Mouse (Mus musculus): Measurements from ENCODE around the gene Tex38.

Gene Tex38

GRCm38 (mm10) chr4:115780918-115781317, at the start of gene Tex38:
Gene Tex38 (minus strand): TSS chr4:115781018.
- DNase-seq (ENCODE audit: extremely low spot score) = no peak

GRCm38 (mm10) chr4:115830491-115830890, 49.7 kb upstream of the Tex38 start:
- DNase-seq (ENCODE audit: extremely low spot score) = no peak

- no peak for DNase-seq (ENCODE audit: extremely low spot score)
Measured at GRCm38 (mm10) chr4:115828572-115828902, 47.7 kb upstream of the Tex38 start.

- peak; percentile 86 for DNase-seq (ENCODE audit: extremely low spot score)
Measured at GRCm38 (mm10) chr4:115827888-115828571, 47.2 kb upstream of the Tex38 start, which contains the start of gene Mob3c. Gene Mob3c (plus strand): TSS chr4:115828092.

- DNase-seq (ENCODE audit: extremely low spot score) = no peak
Measured at GRCm38 (mm10) chr4:115827535-115827887, 46.7 kb upstream of the Tex38 start.

- DNase-seq (ENCODE audit: extremely low spot score) = no peak
Measured at GRCm38 (mm10) chr4:115827066-115827465, 46.2 kb upstream of the Tex38 start.

- no peak for DNase-seq (ENCODE audit: extremely low spot score)
Measured at GRCm38 (mm10) chr4:115825271-115825670, 44.5 kb upstream of the Tex38 start.

GRCm38 (mm10) chr4:115824178-115824577, 43.4 kb upstream of the Tex38 start:
- DNase-seq (ENCODE audit: extremely low spot score) = no peak

GRCm38 (mm10) chr4:115821928-115822327, 41.1 kb upstream of the Tex38 start:
- no peak for DNase-seq (ENCODE audit: extremely low spot score)

GRCm38 (mm10) chr4:115821431-115821830, 40.6 kb upstream of the Tex38 start:
- DNase-seq (ENCODE audit: extremely low spot score) = no peak

GRCm38 (mm10) chr4:115820944-115821343, 40.1 kb upstream of the Tex38 start:
- DNase-seq (ENCODE audit: extremely low spot score) = no peak

- no peak for DNase-seq (ENCODE audit: extremely low spot score)
Measured at GRCm38 (mm10) chr4:115820199-115820598, 39.4 kb upstream of the Tex38 start.

- no peak for DNase-seq (ENCODE audit: extremely low spot score)
Measured at GRCm38 (mm10) chr4:115815606-115816005, 34.8 kb upstream of the Tex38 start.

- DNase-seq (ENCODE audit: extremely low spot score) = no peak
Measured at GRCm38 (mm10) chr4:115812326-115812725, 31.5 kb upstream of the Tex38 start.

GRCm38 (mm10) chr4:115799981-115800380, 19.2 kb upstream of the Tex38 start:
- DNase-seq (ENCODE audit: extremely low spot score) = no peak

- no peak for DNase-seq (ENCODE audit: extremely low spot score)
Measured at GRCm38 (mm10) chr4:115795360-115795759, 14.5 kb upstream of the Tex38 start.

GRCm38 (mm10) chr4:115790864-115791263, 10.0 kb upstream of the Tex38 start:
- no peak for DNase-seq (ENCODE audit: extremely low spot score)

- no peak for DNase-seq (ENCODE audit: extremely low spot score)
Measured at GRCm38 (mm10) chr4:115785511-115786034, 4.8 kb upstream of the Tex38 start.

- DNase-seq (ENCODE audit: extremely low spot score) = peak; percentile 83
Measured at GRCm38 (mm10) chr4:115784769-115785510, 4.1 kb upstream of the Tex38 start, which contains the start of gene Atpaf1. Gene Atpaf1 (plus strand): TSS chr4:115784812.

GRCm38 (mm10) chr4:115782026-115782805, 1.4 kb upstream of the Tex38 start:
- DNase-seq (ENCODE audit: extremely low spot score) = no peak

- DNase-seq (ENCODE audit: extremely low spot score) = no peak
Measured at GRCm38 (mm10) chr4:115780269-115780668, 549 bp downstream of the Tex38 start.

- DNase-seq (ENCODE audit: extremely low spot score) = no peak
Measured at GRCm38 (mm10) chr4:115777627-115778026, 3.2 kb downstream of the Tex38 start.
